Mouse (Mus musculus) liver, embryonic 12.5 days (tissue): ENCODE data around the gene Ids. TPM values are rescaled to one million over a fixed set of nuclear protein-coding genes. Genes with fewer than 3 reads are reported as not detected.

Experiments
- ATAC-seq: fragments of 200-750 bp; cut with Nextera tagmentation; 2 replicates; pipeline ENCODE4 v1.8.0; 2017; ENCODE audit warnings: moderate number of reproducible peaks, mild to moderate bottlenecking, moderate library complexity
- H3K27ac ChIP-seq: fragments of 300-500 bp; sonication (generic); 2 replicates; pipeline ENCODE4 v1.5.1; 2016; ENCODE audit warnings: mild to moderate bottlenecking
- H3K27me3 ChIP-seq: fragments of 300-500 bp; sonication (generic); replicated peaks from 2 replicates; pipeline ENCODE4 v1.6.1; 2016; ENCODE audit warnings: mild to moderate bottlenecking, moderate library complexity
- H3K36me3 ChIP-seq: fragments of 300-500 bp; sonication (generic); 2 replicates; pipeline ENCODE4 v1.6.1; 2016; ENCODE audit warnings: mild to moderate bottlenecking, moderate library complexity
- H3K4me1 ChIP-seq: fragments of 300-500 bp; sonication (generic); 2 replicates; pipeline ENCODE4 v1.6.1; 2016
- H3K4me2 ChIP-seq: fragments of 300-500 bp; sonication (generic); 2 replicates; pipeline ENCODE4 v1.6.1; 2016; ENCODE audit warnings: mild to moderate bottlenecking, moderate library complexity
- H3K4me3 ChIP-seq: fragments of 300-500 bp; sonication (generic); 2 replicates; pipeline ENCODE4 v1.5.1; 2016; ENCODE audit warnings: mild to moderate bottlenecking, moderate library complexity
- H3K9ac ChIP-seq: fragments of 300-500 bp; sonication (generic); 2 replicates; pipeline ENCODE4 v1.6.1; 2016; ENCODE audit warnings: mild to moderate bottlenecking, moderate library complexity
- H3K9me3 ChIP-seq: fragments of 300-500 bp; sonication (generic); replicated peaks from 2 replicates; pipeline ENCODE4 v1.6.1; 2016; ENCODE audit warnings: mild to moderate bottlenecking, moderate library complexity
- WGBS: fragments of 180-500 bp; shearing (Covaris S2); methylation state at CpG from one replicate; pipeline ENCODE4 v1.1.7; 2016; ENCODE audit not compliant: insufficient replicate concordance; 5-methylcytosine and 5-hydroxymethylcytosine counted together
- polyA plus RNA-seq: library from polyadenylated mRNA; unstranded; fragments of >200 nt; fragmentation: Nextera tagmentation; extraction: Ambion mirVana; gene quantifications from 2 replicates; pipeline ENCODE4 v1.2.1, GENCODE M21; 2016

Gene Ids
- polyA plus RNA-seq, 1 experiment from 2014 or later = 0.69 TPM

- no peak for ATAC-seq
- no peak overlapping the region for H3K4me2 ChIP-seq
- H3K27ac ChIP-seq = no peak overlapping the region
- no peaks in the 10 kb centered on the region for H3K36me3 ChIP-seq
- no peak overlapping the region for H3K9ac ChIP-seq
- H3K27me3 ChIP-seq = no peaks in the 10 kb centered on the region
- H3K4me1 ChIP-seq = no peaks in the 10 kb centered on the region
- H3K9me3 ChIP-seq = no peaks in the 10 kb centered on the region
- no peak overlapping the region for H3K4me3 ChIP-seq
- WGBS = 57% methylated on average over 2 of the region's 2 CpGs
Observed at GRCm38 (mm10) chrX:70328530-70329143, 36.2 kb downstream of the Ids start.

GRCm38 (mm10) chrX:70327656-70328055 lies 37.2 kb downstream of the Ids start:
- H3K9me3 ChIP-seq = no peaks in the 10 kb centered on the region
- no peak overlapping the region for H3K27ac ChIP-seq
- no peaks in the 10 kb centered on the region for H3K4me1 ChIP-seq
- no peak for ATAC-seq
- no peaks in the 10 kb centered on the region for H3K36me3 ChIP-seq
- no peak overlapping the region for H3K4me2 ChIP-seq
- H3K27me3 ChIP-seq = no peaks in the 10 kb centered on the region
- 35% methylated on average over 1 of the region's 1 CpGs for WGBS
- no peak overlapping the region for H3K9ac ChIP-seq
- H3K4me3 ChIP-seq = no peak overlapping the region

GRCm38 (mm10) chrX:70319254-70319653 lies 45.6 kb downstream of the Ids start:
- Histone ChIP-seq H3K27ac (no peak overlapping the region), H3K4me1 (no peaks in the 10 kb centered on the region), H3K9me3 (no peaks in the 10 kb centered on the region), H3K36me3 (no peaks in the 10 kb centered on the region), H3K4me2 (no peak overlapping the region), H3K4me3 (no peak overlapping the region), H3K27me3 (no peaks in the 10 kb centered on the region), H3K9ac (no peak overlapping the region)
- no peak for ATAC-seq
- WGBS = 36% methylated on average over 2 of the region's 2 CpGs

GRCm38 (mm10) chrX:70314949-70315641 lies 49.8 kb downstream of the Ids start:
- Histone ChIP-seq H3K36me3 (no peaks in the 10 kb centered on the region), H3K4me3 (no peak overlapping the region), H3K9ac (no peak overlapping the region), H3K4me2 (no peak overlapping the region), H3K27ac (no peak overlapping the region), H3K4me1 (no peaks in the 10 kb centered on the region), H3K9me3 (no peaks in the 10 kb centered on the region), H3K27me3 (no peaks in the 10 kb centered on the region)
- ATAC-seq = no peak
- WGBS = 65% methylated on average over 3 of the region's 3 CpGs

Other genes starting within 250 kb of the Ids start
- gene 1110012L19Rik, start 20.8 kb upstream of the Ids start, polyA plus RNA-seq = 12.1 and 12.6 TPM in 2 replicates
- gene Tmem185a, start 112.1 kb upstream of the Ids start, polyA plus RNA-seq = 17.6 and 20.8 TPM in 2 replicates